8 mouse cellular contexts compared by ENCODE assay signal in the genomic region with DNA sequence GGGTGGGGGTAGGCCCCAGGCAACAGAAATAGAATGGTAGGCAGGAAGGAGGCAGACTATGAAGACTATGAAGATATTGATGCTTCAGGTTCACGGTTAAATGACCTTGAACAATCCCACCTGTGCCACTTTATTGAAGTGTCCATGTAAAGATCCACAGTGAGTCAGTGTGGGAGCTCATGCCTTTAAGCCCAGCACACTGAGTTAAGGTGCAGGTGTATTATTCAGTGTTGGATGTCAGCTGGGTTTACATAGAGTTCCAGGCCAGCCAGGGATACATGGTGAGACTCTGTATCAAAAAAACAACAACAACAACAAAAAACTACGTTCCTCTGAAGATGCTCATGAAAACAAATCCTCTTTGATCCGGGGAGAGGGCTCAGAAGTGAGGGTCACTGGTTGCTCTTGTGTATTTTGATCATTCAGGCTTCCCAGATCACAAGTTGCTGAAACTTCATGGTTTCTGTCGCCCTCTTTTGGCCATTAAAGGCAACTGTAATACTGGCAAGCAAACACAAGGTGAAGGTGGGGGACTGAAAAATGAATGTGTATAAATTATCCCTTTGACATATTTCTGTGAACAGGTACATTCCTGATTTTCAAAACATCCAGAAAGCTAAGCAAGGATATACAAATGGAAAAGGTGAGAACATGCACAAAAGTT. TPM values are rescaled to one million over a fixed set of nuclear protein-coding genes. Genes with fewer than 3 reads are reported as not detected.
A peak's percentile ranks its signal among the peaks of the same experiment; 100 is the strongest.
DNase-seq lines count a peak whose midpoint lies in the region; ATAC-seq and TF ChIP-seq lines count a peak whose summit lies in the region.
"Had no signal": no experiment of that assay in that cellular context is flagged by ENCODE, and none has a peak within 500 bp of the region (broad histone marks: within the 10 kb centered on the region; RNA-seq: fewer than 3 reads in every experiment).

No protein-coding gene starts in this region.

- TF ChIP-seq EP300 in liver, embryonic 14.5 days (IDR thresholded peaks at IDR 0.05; ENCODE audit: low read depth) = no peak
- no peak for TF ChIP-seq EP300 in stomach, postnatal 0 days (optimal IDR thresholded peaks at IDR 0.05)

- H3K9me3 ChIP-seq in liver, embryonic 14.5 days (ENCODE audit: control insufficient read depth, low read length) = no peaks in the 10 kb centered on the region
- no peaks in the 10 kb centered on the region for H3K9me3 ChIP-seq in liver, embryonic 12.5 days (replicated peaks)
- H3K9me3 ChIP-seq in hindbrain, postnatal 0 days (ENCODE audit: low read length) = no peaks in the 10 kb centered on the region
- H3K9me3 ChIP-seq in stomach, postnatal 0 days (ENCODE audit: control insufficient read depth, low read length) = no peaks in the 10 kb centered on the region

- peak in 1 of 3 experiments; percentile 17 for DNase-seq in liver, embryonic 14.5 days (ENCODE audit: low read depth in 3 of 3, low spot score in 3 of 3)
- peak; percentile 79 for DNase-seq in NIH3T3 (ENCODE audit: low read depth)
- peak; percentile 8 to 30 for DNase-seq in cerebellum, postnatal 36 days
- DNase-seq in hindbrain, postnatal 0 days (ENCODE audit: low spot score) = peak; percentile 85
- peak; percentile 31 for DNase-seq in lung, postnatal 10 days
- no peak for DNase-seq in stomach, postnatal 0 days (ENCODE audit: low spot score)

- H3K4me1 ChIP-seq in liver, embryonic 14.5 days (replicated peaks; ENCODE audit: control insufficient read depth in 2 of 2, insufficient read depth in 2 of 2, low read length in 1 of 2) = no peaks in the 10 kb centered on the region
- no peaks in the 10 kb centered on the region for H3K4me1 ChIP-seq in liver, embryonic 12.5 days
- H3K4me1 ChIP-seq in hindbrain, postnatal 0 days (ENCODE audit: insufficient read depth, low read length) = no peaks in the 10 kb centered on the region
- H3K4me1 ChIP-seq in stomach, postnatal 0 days (replicated peaks; ENCODE audit: control insufficient read depth, insufficient read depth) = no peaks in the 10 kb centered on the region

- no peaks in the 10 kb centered on the region for H3K27me3 ChIP-seq in liver, embryonic 14.5 days (ENCODE audit: control insufficient read depth, insufficient read depth, low read length)
- no peaks in the 10 kb centered on the region for H3K27me3 ChIP-seq in liver, embryonic 12.5 days (replicated peaks)
- H3K27me3 ChIP-seq in hindbrain, postnatal 0 days (ENCODE audit: insufficient read depth, low read length) = no peaks in the 10 kb centered on the region
- no peaks in the 10 kb centered on the region for H3K27me3 ChIP-seq in stomach, postnatal 0 days (ENCODE audit: control insufficient read depth, insufficient read depth, low read length)

- H3K4me3 ChIP-seq in liver, embryonic 14.5 days (ENCODE audit: insufficient read depth in 1 of 2, low read depth in 2 of 2, low read length in 2 of 2) = no peak overlapping the region
- H3K4me3 ChIP-seq in liver, embryonic 12.5 days = no peak overlapping the region
- H3K4me3 ChIP-seq in hindbrain, postnatal 0 days (ENCODE audit: low read length) = no peak overlapping the region
- H3K4me3 ChIP-seq in stomach, postnatal 0 days (ENCODE audit: low read depth, low read length) = no peak overlapping the region

- H3K9ac ChIP-seq in liver, embryonic 14.5 days (replicated peaks) = no peak overlapping the region
- no peak overlapping the region for H3K9ac ChIP-seq in liver, embryonic 12.5 days
- H3K9ac ChIP-seq in hindbrain, postnatal 0 days (replicated peaks; ENCODE audit: low read length) = no peak overlapping the region
- H3K9ac ChIP-seq in stomach, postnatal 0 days (ENCODE audit: low read length) = no peak overlapping the region

- H3K36me3 ChIP-seq in liver, embryonic 14.5 days (replicated peaks; ENCODE audit: control insufficient read depth, insufficient read depth, low read depth) = no peaks in the 10 kb centered on the region
- no peaks in the 10 kb centered on the region for H3K36me3 ChIP-seq in liver, embryonic 12.5 days
- no peaks in the 10 kb centered on the region for H3K36me3 ChIP-seq in hindbrain, postnatal 0 days (ENCODE audit: insufficient read depth, low read length)
- H3K36me3 ChIP-seq in stomach, postnatal 0 days (ENCODE audit: control insufficient read depth, insufficient read depth, low read length) = no peaks in the 10 kb centered on the region

- TF ChIP-seq CTCF in liver, embryonic 14.5 days (IDR thresholded peaks at IDR 0.05; ENCODE audit: low read depth) = peak; percentile 62
- peak; percentile 87 for TF ChIP-seq CTCF in hindbrain, postnatal 0 days (IDR thresholded peaks at IDR 0.05; ENCODE audit: low read depth)
- TF ChIP-seq CTCF in stomach, postnatal 0 days (IDR thresholded peaks at IDR 0.05; ENCODE audit: low read depth) = peak; percentile 88

- no peak for ATAC-seq in liver, embryonic 14.5 days (ENCODE audit: insufficient read depth)
- ATAC-seq in liver, embryonic 12.5 days = no peak
- peak; percentile 68 for ATAC-seq in hindbrain, postnatal 0 days
- no peak for ATAC-seq in stomach, postnatal 0 days (ENCODE audit: low FRiP score, low TSS enrichment)

- 14% methylated on average over 4 of the region's 4 CpGs for WGBS in liver, embryonic 14.5 days (ENCODE audit: insufficient replicate concordance)
- 19% methylated on average over 4 of the region's 4 CpGs for WGBS in liver, embryonic 12.5 days (ENCODE audit: insufficient replicate concordance)
- 22% methylated on average over 4 of the region's 4 CpGs for WGBS in hindbrain, postnatal 0 days
- 25% methylated on average over 4 of the region's 4 CpGs for WGBS in stomach, postnatal 0 days

- no peak overlapping the region for H3K4me2 ChIP-seq in liver, embryonic 14.5 days (ENCODE audit: low read depth)
- no peak overlapping the region for H3K4me2 ChIP-seq in liver, embryonic 12.5 days
- no peak overlapping the region for H3K4me2 ChIP-seq in hindbrain, postnatal 0 days (ENCODE audit: low read depth, low read length)
- H3K4me2 ChIP-seq in stomach, postnatal 0 days (replicated peaks; ENCODE audit: low read depth) = no peak overlapping the region

- no peak overlapping the region for H3K27ac ChIP-seq in liver, embryonic 14.5 days
- H3K27ac ChIP-seq in liver, embryonic 12.5 days = no peak overlapping the region
- no peak overlapping the region for H3K27ac ChIP-seq in hindbrain, postnatal 0 days
- no peak overlapping the region for H3K27ac ChIP-seq in stomach, postnatal 0 days (replicated peaks)

RNA-seq across cellular contexts. Expression of a gene that starts 43.9 kb away (rescaled TPM):
- polyA plus RNA-seq in liver, embryonic 14.5 days (2012; rRNA removed) = not detected in 2 replicates
- polyA plus RNA-seq in liver, embryonic 14.5 days (2014; fragmentation: Nextera tagmentation; extraction: Ambion mirVana) = not detected in 2 replicates
- polyA plus RNA-seq in liver, embryonic 12.5 days (2016; fragmentation: Nextera tagmentation; extraction: Ambion mirVana) = not detected in 2 replicates
- not detected in 2 replicates for total RNA-seq in hindbrain, postnatal 0 days (2014; rRNA removed)
- not detected in 2 replicates for polyA plus RNA-seq in hindbrain, postnatal 0 days (2015; fragmentation: Nextera tagmentation; extraction: Ambion mirVana)
- not detected in 2 replicates for polyA plus RNA-seq in stomach, postnatal 0 days (2015; fragmentation: Nextera tagmentation; extraction: Ambion mirVana)
- polyA plus RNA-seq: gonadal fat pad, adult 2 months had no signal

RNA-seq across cellular contexts. Expression of a gene that starts 50.0 kb away (rescaled TPM):
- polyA plus RNA-seq in liver, embryonic 14.5 days (2012; rRNA removed) = not detected in 2 replicates
- polyA plus RNA-seq in liver, embryonic 14.5 days (2014; fragmentation: Nextera tagmentation; extraction: Ambion mirVana) = not detected in 2 replicates
- not detected in 2 replicates for polyA plus RNA-seq in liver, embryonic 12.5 days (2016; fragmentation: Nextera tagmentation; extraction: Ambion mirVana)
- total RNA-seq in hindbrain, postnatal 0 days (2014; rRNA removed) = not detected in 2 replicates
- not detected in 2 replicates for polyA plus RNA-seq in hindbrain, postnatal 0 days (2015; fragmentation: Nextera tagmentation; extraction: Ambion mirVana)
- not detected in 2 replicates for polyA plus RNA-seq in stomach, postnatal 0 days (2015; fragmentation: Nextera tagmentation; extraction: Ambion mirVana)
- polyA plus RNA-seq: gonadal fat pad, adult 2 months had no signal
